Mouse (Mus musculus): ENCODE measurements around the gene Schip1.

Schip1 gene

GRCm38 (mm10) chr3:68659996-68660395 lies 595.4 kb downstream of the Schip1 start:
- in situ Hi-C loops (cut with MboI, MseI), result no loop called here

DNA sequence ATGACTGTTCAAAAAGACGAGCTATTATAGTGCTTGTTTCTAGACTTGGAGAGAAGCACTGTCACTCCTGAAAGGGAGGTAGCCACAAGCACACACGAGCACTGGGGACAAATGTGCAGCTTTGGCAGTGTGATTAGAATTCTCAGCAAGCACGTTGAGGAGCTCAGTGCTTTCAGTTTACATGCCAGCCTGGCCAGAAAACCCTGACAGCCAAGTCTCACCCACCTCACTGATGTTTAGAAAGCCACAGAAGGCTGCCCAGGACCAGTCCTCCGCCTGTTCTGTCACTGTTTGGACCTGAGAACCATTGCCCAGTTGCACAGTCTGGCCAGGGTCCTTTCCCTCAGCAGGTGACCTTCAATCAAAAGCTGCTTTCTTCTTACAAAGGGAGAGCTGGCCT lies 595.9 kb downstream of the Schip1 start:
- in situ Hi-C loops (cut with MboI, MseI), result no loop called here

- in situ Hi-C loops (cut with MboI, MseI), result no loop called here
Observed at GRCm38 (mm10) chr3:68662386-68662785, 597.8 kb downstream of the Schip1 start.

- in situ Hi-C loops (cut with MboI, MseI), result no loop called here
Observed at GRCm38 (mm10) chr3:68664337-68664736, 599.7 kb downstream of the Schip1 start.

DNA sequence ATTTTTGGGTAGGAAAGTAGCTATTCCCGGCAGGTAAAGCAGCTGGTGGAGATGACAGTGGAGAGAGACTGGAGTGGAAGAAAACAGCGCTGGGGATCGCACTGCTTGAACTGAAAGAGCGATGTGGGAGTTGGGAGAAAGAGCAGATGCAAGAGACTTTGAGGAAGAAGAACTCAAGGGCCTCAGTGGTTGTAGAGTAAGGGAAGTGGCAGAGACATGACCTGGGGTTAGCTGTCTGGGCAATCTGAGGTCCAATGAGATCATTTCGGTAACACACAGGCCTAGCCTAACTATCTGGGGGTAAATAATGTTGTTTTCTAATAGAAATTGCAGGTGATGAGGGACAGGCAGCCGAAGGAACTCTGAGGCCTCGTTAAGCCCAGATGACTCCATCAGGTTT lies 601.8 kb downstream of the Schip1 start:
- in situ Hi-C loops (cut with MboI, MseI), result no loop called here

DNA sequence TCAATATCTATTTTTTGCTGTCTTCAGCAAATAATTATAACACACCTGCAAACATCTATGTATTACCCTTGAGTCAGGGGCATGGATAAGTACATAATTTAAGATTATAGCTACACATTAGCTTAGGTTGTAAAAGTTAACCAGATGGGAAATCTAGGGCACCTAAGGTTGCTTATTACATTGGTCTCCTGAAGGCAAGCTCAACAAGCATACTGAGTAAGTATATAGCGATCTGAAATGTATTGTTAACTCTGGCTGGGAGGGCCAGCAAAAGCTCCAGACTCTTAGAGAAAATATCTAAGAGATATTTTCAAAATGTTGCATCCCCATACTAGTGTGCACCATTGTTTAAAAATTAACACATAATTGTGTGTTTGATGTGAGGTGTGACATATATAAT lies 603.2 kb downstream of the Schip1 start:
- in situ Hi-C loops (cut with MboI, MseI), result no loop called here

GRCm38 (mm10) chr3:68669418-68669974 lies 604.9 kb downstream of the Schip1 start:
- in situ Hi-C loops (cut with MboI, MseI), result no loop called here

DNA sequence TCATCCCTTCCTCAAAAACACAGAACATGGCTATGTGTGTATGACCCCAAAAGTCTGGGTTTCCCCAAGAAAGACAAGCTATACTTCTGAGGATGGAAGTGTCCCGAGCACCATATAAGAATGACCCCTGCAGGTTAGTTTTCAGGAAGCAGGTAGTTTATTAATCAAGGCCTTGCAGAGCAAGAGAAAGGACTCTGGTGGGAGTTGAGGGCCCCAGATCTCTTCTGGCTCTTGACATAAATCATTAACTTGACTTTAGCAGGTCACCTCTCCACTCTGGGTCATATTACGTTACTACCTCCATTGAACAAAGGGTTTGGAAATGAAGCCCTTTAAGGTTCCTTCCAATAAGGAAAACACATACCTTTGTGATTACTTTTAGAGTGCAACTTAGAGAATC lies 610.1 kb downstream of the Schip1 start:
- in situ Hi-C loops (cut with MboI, MseI), result no loop called here

DNA sequence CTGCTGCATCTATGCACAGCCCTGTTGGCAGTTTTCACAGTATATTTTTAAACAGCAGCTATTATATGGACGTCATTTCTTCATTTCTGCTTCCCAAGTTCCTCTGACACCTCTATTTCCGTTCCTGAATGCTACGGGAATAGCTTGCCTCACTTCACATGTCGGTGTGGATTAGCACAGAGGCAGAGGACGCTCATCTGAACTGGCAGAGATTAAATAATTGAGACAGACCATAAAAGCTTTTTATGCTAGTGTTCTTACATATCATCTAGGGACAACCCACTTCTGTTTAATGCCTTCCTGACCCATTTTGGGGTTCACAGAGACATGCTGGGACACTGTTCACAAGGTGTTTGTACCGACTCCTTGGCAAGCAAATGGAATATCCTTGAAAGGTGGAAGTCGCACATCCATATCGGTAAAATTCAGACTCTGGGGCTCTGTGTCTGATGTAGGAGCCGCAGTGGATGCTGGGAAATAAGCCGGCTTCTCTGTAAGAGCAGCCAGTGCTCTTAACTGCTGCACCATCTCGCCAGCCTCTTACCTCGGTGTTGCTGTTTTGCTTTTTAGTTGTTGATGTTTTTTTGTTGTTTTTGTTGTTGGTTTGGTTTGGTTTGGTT lies 610.7 kb downstream of the Schip1 start:
- in situ Hi-C loops (cut with MboI, MseI), result no loop called here

Measured in regulatory T cell (primary cell).